Mouse (Mus musculus) left cerebral cortex, postnatal 36 days (tissue): Measurements from ENCODE around the gene Yrdc. TPM values are rescaled to one million over a fixed set of nuclear protein-coding genes. Genes with fewer than 3 reads are reported as not detected.

Experiments
- total RNA-seq, 2 experiments: library from RNA; stranded (reverse); gene quantifications; 2 replicates each; pipeline ENCODE4 v1.2.3; 2021

The Yrdc gene
- total RNA-seq, 2 experiments from 2014 or later: 31.4 to 35.2 TPM

Other genes starting within 250 kb of the Yrdc start
- gene 3100002H09Rik, start 239.9 kb upstream of the Yrdc start, total RNA-seq: under 1 TPM in 1 of 2 experiments, not detected in 1; 0.79 TPM
- gene Pou3f1, start 193.9 kb upstream of the Yrdc start, total RNA-seq: 10 to 100 TPM; 14.8 to 21.6 TPM
- 10 to 100 TPM; 14.4 to 15.1 TPM for gene Utp11, start 157.1 kb upstream of the Yrdc start, total RNA-seq
- gene Fhl3, start 150.0 kb upstream of the Yrdc start, total RNA-seq: 1 to 10 TPM; 1.6 to 1.9 TPM
- gene Sf3a3, start 135.9 kb upstream of the Yrdc start, total RNA-seq: 10 to 100 TPM; 31.8 to 37.3 TPM
- 10 to 100 TPM; 35.8 to 49.7 TPM for gene Inpp5b, start 108.8 kb upstream of the Yrdc start, total RNA-seq
- gene Mtf1, start 48.6 kb upstream of the Yrdc start, total RNA-seq: 10 to 100 TPM; 20.8 to 28.1 TPM
- 10 to 100 TPM; 75.1 to 84.6 TPM for gene 1110065P20Rik, start 517 bp downstream of the Yrdc start, total RNA-seq
- gene Maneal, start 11.5 kb downstream of the Yrdc start, total RNA-seq: 10 to 100 TPM; 48.4 to 58.0 TPM
- gene Epha10, start 30.2 kb downstream of the Yrdc start, total RNA-seq: 10 to 100 TPM; 40.4 to 67.2 TPM
- 10 to 100 TPM; 17.6 to 20.8 TPM for gene 9930104L06Rik, start 86.4 kb downstream of the Yrdc start, total RNA-seq
- gene Cdca8, start 88.6 kb downstream of the Yrdc start, total RNA-seq: 1 to 10 TPM; 1.4 to 1.5 TPM
- 10 to 100 TPM; 14.2 to 16.7 TPM for gene Rspo1, start 135.8 kb downstream of the Yrdc start, total RNA-seq
- gene Gnl2, start 165.9 kb downstream of the Yrdc start, total RNA-seq: 10 to 100 TPM; 52.6 to 70.9 TPM
- under 1 TPM in 1 of 2 experiments, not detected in 1; 0.30 TPM for gene Dnali1, start 215.0 kb downstream of the Yrdc start, total RNA-seq
- gene Snip1, start 216.0 kb downstream of the Yrdc start, total RNA-seq: 10 to 100 TPM; 13.6 to 14.2 TPM
- gene Meaf6, start 234.5 kb downstream of the Yrdc start, total RNA-seq: 100 to 1,000 TPM; 123 to 140 TPM